Mouse (Mus musculus): ENCODE measurements around the gene Ppp1r2.

Ppp1r2 gene

GRCm38 (mm10) chr16:31233541-31234339 is 41.3 kb downstream of the Ppp1r2 start:
- DNase-seq (ENCODE audit: low spot score) = peak; percentile 78

- no peak for DNase-seq (ENCODE audit: low spot score)
These were observed 41.9 kb downstream of the Ppp1r2 start for GRCm38 (mm10) chr16:31233167-31233498.

GRCm38 (mm10) chr16:31232491-31233166 is 42.4 kb downstream of the Ppp1r2 start:
- DNase-seq (ENCODE audit: low spot score) = no peak

- DNase-seq (ENCODE audit: low spot score) = no peak
These were observed 43.5 kb downstream of the Ppp1r2 start for GRCm38 (mm10) chr16:31231591-31231990.

GRCm38 (mm10) chr16:31227746-31228145 is 47.3 kb downstream of the Ppp1r2 start:
- DNase-seq (ENCODE audit: low spot score) = no peak

GRCm38 (mm10) chr16:31215271-31215670 is 59.8 kb downstream of the Ppp1r2 start:
- DNase-seq (ENCODE audit: low spot score) = no peak

- no peak for DNase-seq (ENCODE audit: low spot score)
These were observed 61.6 kb downstream of the Ppp1r2 start for GRCm38 (mm10) chr16:31213463-31213862.

- no peak for DNase-seq (ENCODE audit: low spot score)
These were observed 63.6 kb downstream of the Ppp1r2 start for GRCm38 (mm10) chr16:31211503-31211902.

GRCm38 (mm10) chr16:31210453-31210852 is 64.6 kb downstream of the Ppp1r2 start:
- DNase-seq (ENCODE audit: low spot score) = no peak

- no peak for DNase-seq (ENCODE audit: low spot score)
These were observed 65.2 kb downstream of the Ppp1r2 start for GRCm38 (mm10) chr16:31209911-31210310.

- DNase-seq (ENCODE audit: low spot score) = no peak
These were observed 69.4 kb downstream of the Ppp1r2 start for GRCm38 (mm10) chr16:31205726-31206125.

GRCm38 (mm10) chr16:31205187-31205586 is 69.9 kb downstream of the Ppp1r2 start:
- no peak for DNase-seq (ENCODE audit: low spot score)

GRCm38 (mm10) chr16:31204216-31204615 is 70.9 kb downstream of the Ppp1r2 start:
- DNase-seq (ENCODE audit: low spot score) = no peak

GRCm38 (mm10) chr16:31201704-31202103 is 73.4 kb downstream of the Ppp1r2 start:
- DNase-seq (ENCODE audit: low spot score) = no peak

All from layer of hippocampus, adult 11-12 months (tissue).